Mouse (Mus musculus) adrenal gland, postnatal 4 days (tissue): ENCODE results near the gene Lsm8. TPM values are rescaled to one million over a fixed set of nuclear protein-coding genes. Genes with fewer than 3 reads are reported as not detected.
"Not testable (repeated sequence)": the region's sequence is repeated elsewhere in the genome, so short reads cannot be mapped to it uniquely, and the experiment has no call there.

ENCODE experiments used
- DNase-seq, 2 experiments: peaks; one replicate each; pipeline ENCODE4 v3.0.0; 2021 to 2022; ENCODE audit warnings: low spot score in 2 of 2, mixed read lengths in 2 of 2
- long read RNA-seq, 2 experiments: library from polyadenylated mRNA; stranded (forward); transcript quantifications; one replicate each; pipeline ENCODE4 v2.0.0; 2021
- total RNA-seq, 2 experiments: library from RNA; stranded (reverse); gene quantifications; 2 replicates each; pipeline ENCODE4 v1.2.3; 2021

The Lsm8 gene
- 10 to 100 TPM; 44.5 to 45.8 TPM for total RNA-seq
- long read RNA-seq, experiment 1, transcript Lsm8-201 (4 exons, 807 nt), result major isoform, 36 of 40 reads
- long read RNA-seq, experiment 1, partial matches to known transcripts, result 2 of 40 reads
- long read RNA-seq, experiment 1, other reads (novel, unspliced or antisense), result 2 of 40 reads
- long read RNA-seq, experiment 2, transcript Lsm8-201 (4 exons, 807 nt), result major isoform, 32 of 34 reads
- long read RNA-seq, experiment 2, partial matches to known transcripts, result 0 of 34 reads
- long read RNA-seq, experiment 2, other reads (novel, unspliced or antisense), result 2 of 34 reads

DNA sequence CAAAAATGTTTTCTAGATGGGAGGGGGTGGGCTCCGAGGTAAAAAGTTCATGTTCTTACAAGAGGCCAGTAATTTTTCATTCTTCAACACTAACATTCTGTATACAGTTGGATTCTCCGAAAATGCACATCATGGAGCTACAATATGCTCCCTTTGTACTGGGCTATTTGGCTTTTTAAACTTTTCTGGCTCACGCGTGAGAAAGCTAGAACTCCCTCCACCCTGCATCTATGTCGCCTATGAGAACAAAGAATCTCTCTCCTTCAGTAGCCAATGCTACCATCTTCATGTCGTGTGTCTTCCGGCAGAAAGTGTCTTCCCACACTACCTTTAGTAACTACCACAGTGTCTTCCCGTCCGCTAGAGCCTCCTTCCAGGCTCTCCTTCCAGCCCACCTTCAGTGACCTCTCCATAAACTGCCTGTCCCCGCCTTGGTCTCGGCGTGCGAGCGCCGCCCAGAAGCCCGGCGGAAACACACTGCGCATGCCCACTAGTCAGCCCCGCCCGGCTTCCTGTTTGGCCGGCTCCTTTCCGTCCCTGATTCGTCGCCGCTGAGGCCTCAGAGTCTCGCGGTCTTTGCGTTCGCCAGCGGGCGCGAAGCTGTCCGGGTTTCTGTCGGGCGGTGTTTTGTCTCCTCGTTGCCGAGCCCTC lies at the start of gene Lsm8:
Gene Lsm8 (plus strand): TSS at position 529 of the 651 bp plus-strand sequence.
- DNase-seq, result peak; percentile 92 to 95

DNA sequence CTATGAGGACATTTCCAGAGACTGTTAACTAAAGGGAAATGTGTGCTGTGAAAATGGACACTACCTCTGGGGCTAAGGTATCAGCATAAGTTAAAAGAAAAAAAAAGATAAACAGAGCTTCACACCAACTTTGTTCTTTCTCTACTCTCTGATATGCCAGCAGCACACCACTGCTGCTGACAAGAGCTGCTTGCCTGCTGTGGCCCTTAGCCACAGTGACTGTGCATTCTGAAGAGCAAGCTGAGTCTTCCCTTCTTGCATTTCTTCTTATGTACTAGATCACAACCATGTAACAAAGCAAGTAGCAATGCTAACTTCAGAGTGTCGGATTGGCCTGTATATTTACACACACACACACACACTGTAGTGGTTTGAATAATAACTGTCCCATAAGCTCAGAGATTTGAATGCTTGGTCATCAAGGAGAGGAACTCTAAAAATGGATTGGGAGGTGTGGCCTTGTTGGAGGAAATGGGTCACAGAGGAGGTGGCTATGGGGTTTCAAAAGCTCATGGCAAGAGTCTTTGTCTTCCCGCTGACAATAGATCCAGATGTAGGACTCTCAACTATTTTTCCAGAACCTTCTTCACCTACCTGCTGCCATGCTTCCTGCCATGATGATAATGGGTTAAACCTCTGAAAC lies 47.4 kb upstream of the Lsm8 start:
- no peak for DNase-seq

DNA sequence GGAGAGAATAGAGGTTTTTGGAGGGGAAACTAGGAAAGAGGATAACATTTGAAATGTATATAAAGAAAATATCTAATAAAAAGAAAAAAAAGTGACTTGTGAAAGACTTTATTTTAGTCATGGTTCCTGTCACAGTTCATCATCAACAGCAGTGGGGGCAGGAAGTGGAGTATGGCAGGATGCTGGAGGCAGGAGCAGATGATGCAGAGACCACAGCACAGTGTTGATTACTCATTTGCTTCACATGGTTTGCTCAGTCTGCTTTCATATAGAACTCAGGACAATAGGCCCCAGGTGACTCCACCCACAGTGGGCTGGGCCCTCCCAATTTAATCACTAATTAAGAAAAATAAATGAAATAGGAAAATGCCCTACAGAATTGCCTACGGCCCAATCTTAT lies 35.8 kb upstream of the Lsm8 start:
- no peak for DNase-seq

GRCm38 (mm10) chr6:18815606-18816005 lies 32.8 kb upstream of the Lsm8 start:
- DNase-seq, result no peak

- DNase-seq, result peak in 1 of 2 experiments; percentile 6
Observed at GRCm38 (mm10) chr6:18819343-18819742, 29.0 kb upstream of the Lsm8 start.

GRCm38 (mm10) chr6:18820246-18820645 lies 28.1 kb upstream of the Lsm8 start:
- no peak for DNase-seq

DNA sequence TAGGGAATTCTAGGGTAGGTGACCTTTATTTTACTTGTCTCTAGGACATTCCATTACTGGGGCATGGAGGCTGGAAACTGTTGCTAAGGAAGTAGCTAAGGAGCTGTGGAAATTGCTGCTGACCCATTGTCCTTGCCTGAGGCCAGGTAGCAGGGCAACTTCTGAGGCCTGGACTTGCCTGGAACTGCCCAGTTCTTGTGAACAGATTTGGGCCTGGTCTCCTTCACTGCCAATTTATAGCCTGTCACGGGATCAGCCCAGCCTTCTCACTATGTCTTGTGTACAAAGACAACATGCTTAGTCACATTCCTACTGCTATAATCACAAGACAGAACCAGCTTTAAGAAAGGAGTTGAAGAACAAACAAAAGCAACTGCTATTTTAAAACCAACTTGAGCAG lies 25.6 kb upstream of the Lsm8 start:
- DNase-seq, result no peak

DNA sequence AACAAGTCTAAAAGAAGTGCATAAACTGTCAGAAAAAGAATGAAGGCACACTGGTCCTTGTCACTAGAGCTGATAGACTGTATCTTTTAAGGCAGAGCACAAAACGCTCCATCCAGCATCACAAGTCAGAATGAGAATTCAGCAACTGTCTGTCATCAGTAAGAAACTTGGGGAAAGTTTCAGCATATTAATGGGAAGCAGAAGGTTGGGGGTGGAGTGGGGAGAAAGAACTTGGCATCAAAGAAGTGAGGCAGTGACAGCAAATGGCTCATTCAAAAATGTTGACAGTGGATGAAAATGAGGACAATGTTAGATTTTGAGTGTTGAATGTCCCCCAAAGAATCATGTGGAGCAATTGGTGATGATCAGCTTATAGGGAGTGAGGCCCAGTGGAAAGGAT lies 15.4 kb upstream of the Lsm8 start:
- no peak for DNase-seq

DNA sequence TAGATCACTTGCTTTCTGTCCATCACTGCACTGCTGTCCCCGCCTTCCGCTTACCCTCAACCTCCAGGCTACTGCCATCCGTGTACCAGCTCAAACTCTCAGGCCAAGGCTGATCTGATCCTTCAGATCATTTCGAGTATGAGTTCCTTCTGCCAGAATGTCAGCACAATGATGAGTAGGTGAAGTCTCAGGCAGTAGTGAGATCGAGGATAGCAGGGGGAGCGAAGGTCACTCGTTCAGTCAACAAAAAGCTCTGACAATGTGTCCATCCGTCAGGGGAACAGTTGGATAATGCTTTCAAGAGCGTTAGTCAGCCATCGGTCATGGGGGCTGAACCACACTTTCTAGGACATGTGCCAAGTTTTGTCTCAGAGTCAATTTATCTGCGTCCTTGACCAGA lies 3.9 kb upstream of the Lsm8 start:
- not testable (repeated sequence) for DNase-seq

- DNase-seq, result not testable (repeated sequence)
Observed at GRCm38 (mm10) chr6:18845571-18845970, 2.8 kb upstream of the Lsm8 start.

- DNase-seq, result no peak
Observed at GRCm38 (mm10) chr6:18848702-18849061, 303 bp downstream of the Lsm8 start.

DNA sequence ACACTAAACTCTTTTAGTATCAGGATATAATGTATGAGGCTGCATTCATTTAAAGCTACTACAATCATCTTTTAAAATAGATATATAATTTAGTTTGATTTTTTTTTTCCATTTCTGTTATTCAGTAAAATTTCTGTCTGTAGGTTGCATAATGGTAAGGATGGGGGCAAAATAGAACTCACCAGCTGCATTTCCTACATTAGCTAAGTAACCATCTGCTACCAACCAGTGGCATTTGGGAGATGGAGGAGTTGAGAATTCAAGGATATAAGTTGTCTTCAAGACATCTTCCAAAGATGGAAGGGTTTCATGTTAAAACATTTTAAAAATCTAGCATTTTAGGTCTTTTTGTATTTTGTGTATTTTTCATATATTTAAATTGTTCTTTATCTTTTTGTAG lies 6.9 kb downstream of the Lsm8 start:
- DNase-seq, result no peak

- no peak for DNase-seq
Observed at GRCm38 (mm10) chr6:18856487-18857078, 8.2 kb downstream of the Lsm8 start.

- DNase-seq, result no peak
Observed at GRCm38 (mm10) chr6:18866018-18866417, 17.6 kb downstream of the Lsm8 start, which contains the start of gene Ankrd7. Gene Ankrd7 (plus strand): TSS chr6:18866318.

- no peak for DNase-seq
Observed at GRCm38 (mm10) chr6:18889030-18889429, 40.7 kb downstream of the Lsm8 start.

DNA sequence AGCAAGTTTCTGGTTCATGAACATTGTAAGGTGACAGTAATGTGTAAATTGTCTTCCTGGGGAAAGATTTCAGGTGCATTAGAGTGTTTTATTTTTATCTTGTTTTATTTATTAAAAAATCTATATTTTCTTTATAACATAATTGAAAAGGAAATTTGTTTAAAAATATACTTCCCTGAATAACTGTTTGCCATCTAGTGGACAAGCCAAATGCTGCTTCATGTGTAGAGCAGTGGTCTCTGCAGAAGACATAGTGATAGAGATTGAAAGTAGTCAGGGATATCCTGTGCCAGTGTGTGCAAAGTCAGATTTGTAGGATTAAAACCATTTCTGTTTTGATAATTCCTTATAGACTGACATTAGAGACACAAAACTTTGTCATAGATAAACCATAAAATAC lies 45.8 kb downstream of the Lsm8 start:
- DNase-seq, result no peak

Other genes starting within 250 kb of the Lsm8 start
- gene Ankrd7, start 17.7 kb downstream of the Lsm8 start, total RNA-seq, result not detected